Mouse (Mus musculus): ENCODE results near the gene Dck. TPM values are rescaled to one million over a fixed set of nuclear protein-coding genes. Genes with fewer than 3 reads are reported as not detected.
A peak's percentile ranks its signal among the peaks of the same experiment; 100 is the strongest.

Gene Dck
- 10.7 and 11.1 TPM in 2 replicates for polyA plus RNA-seq (2015; fragmentation: Nextera tagmentation; extraction: Ambion mirVana)

DNA sequence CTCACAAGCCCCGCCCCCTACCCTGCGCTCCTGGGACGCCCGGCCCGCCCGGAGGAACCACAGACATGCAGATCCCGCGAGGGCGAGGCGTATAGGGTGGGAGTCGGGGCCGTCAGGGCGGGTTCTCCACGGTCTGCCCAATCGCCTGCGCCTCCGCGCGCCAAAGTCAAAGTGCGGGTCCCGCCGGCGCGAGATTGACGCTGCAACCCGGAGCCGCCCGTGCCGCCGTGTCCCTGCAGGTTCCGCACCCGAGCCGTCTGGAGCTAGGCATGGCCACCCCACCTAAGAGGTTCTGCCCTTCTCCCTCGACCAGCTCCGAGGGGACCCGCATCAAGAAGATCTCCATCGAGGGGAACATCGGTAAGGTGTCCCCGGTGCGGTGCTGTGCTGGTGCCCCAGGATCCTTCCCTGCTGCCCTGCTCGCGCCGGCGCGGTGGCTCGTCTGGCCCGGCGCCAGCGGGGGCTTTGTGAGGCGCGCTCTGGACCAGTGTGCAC lies at the start of gene Dck:
TSS of gene Dck (plus strand) at position 10 of the 495 bp plus-strand sequence.
- no peaks in the 10 kb centered on the region for H3K4me1 ChIP-seq (replicated peaks; ENCODE audit: control insufficient read depth, insufficient read depth, low read length)
- H3K4me3 ChIP-seq (ENCODE audit: low read depth, low read length): peak within 1 kb of the TSS; percentile 82
- ATAC-seq: peak; percentile 100
- H3K36me3 ChIP-seq (ENCODE audit: control insufficient read depth, insufficient read depth): no peaks in the 10 kb centered on the region
- H3K27me3 ChIP-seq (replicated peaks; ENCODE audit: control insufficient read depth, insufficient read depth, low read length): no peaks in the 10 kb centered on the region
- under 1% methylated on average over 51 of the region's 51 CpGs for WGBS
- no peaks in the 10 kb centered on the region for H3K9me3 ChIP-seq (ENCODE audit: control insufficient read depth)
- peak within 1 kb of the TSS; percentile 60 for H3K27ac ChIP-seq (ENCODE audit: low read depth, low read length)
- peak within 1 kb of the TSS; percentile 95 for H3K4me2 ChIP-seq (replicated peaks; ENCODE audit: low read depth)
- H3K9ac ChIP-seq (ENCODE audit: low read depth, low read length): peak within 1 kb of the TSS; percentile 68
- 0 out of 2 replicates have a peak, but pooled peaks have one; percentile 2 for TF ChIP-seq CTCF (IDR thresholded peaks at IDR 0.05; ENCODE audit: low read depth)

DNA sequence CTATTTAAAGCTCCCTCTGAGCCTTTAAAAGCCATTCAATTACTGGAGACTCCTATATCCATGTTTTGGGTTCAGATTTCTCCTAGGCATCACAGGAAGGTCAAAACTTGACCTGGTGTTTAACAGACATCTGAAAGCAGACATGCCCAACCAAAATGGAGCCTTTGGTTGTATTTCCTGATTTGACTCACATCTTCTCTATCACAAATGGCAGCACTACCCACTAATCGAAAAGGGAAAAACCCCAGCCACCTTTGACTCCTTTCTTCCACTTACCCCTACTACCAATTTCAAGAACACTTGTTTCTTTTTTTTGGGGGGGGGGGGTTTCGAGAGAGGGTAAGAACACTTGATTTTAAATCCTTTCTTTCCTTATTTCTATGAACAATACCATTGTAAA lies 47.8 kb upstream of the Dck start:
- H3K36me3 ChIP-seq (ENCODE audit: control insufficient read depth, insufficient read depth): no peaks in the 10 kb centered on the region
- no peaks in the 10 kb centered on the region for H3K27me3 ChIP-seq (replicated peaks; ENCODE audit: control insufficient read depth, insufficient read depth, low read length)
- TF ChIP-seq CTCF (IDR thresholded peaks at IDR 0.05; ENCODE audit: low read depth): no peak
- peaks cover 6% of the 10 kb centered on the region; the same call in 1 of the 2 replicates for H3K4me1 ChIP-seq (replicated peaks; ENCODE audit: control insufficient read depth, insufficient read depth, low read length)
- no peak overlapping the region for H3K9ac ChIP-seq (ENCODE audit: low read depth, low read length)
- H3K4me2 ChIP-seq (replicated peaks; ENCODE audit: low read depth): no peak overlapping the region
- 89% methylated on average over 2 of the region's 2 CpGs for WGBS
- H3K27ac ChIP-seq (ENCODE audit: low read depth, low read length): no peak overlapping the region
- no peak for ATAC-seq
- H3K4me3 ChIP-seq (ENCODE audit: low read depth, low read length): no peak overlapping the region
- H3K9me3 ChIP-seq (ENCODE audit: control insufficient read depth): no peaks in the 10 kb centered on the region

DNA sequence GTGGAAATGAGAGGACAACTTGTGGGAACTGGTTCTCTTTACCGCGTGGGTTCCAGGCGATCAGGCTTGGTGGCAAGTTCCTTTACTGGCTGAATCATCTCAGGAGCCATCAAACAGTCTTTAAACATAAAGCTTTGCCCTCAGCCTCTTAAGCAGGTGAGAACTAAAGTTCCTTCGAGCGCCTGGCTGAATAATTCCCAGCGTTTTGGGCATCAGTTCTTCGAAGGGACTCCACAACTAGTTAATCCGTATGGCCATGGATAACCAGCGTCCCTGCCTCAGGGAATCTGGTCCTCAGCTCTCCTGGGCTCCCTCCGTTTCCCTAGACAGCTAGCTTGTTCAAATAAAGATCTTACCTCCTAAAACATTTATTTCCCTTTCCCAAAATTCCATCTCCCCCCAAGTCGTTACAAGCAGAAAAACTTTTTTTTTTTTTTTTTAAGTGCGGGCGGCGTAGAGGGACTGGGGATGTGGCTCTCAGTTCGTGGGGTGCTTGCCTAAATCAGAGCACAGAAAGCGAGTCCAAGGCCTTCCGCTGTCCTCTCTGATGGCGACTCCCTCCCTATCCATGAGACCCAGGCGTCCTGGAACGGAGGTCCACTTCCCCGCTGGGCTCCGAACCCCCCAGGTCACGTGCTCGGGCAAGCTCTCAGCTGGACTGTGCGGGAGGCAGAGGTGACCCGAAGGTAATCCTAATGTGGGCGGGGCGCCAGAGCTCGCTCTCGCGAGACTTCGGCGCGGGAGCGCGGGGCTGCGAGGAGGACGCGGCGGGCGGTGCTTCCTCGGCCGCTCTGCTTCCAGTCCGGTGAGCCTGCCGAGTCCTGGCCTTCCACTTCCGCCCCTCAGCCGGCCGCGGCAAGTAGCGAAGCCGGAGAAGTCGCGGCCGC lies 44.4 kb upstream of the Dck start, which contains the start of gene Mob1b:
TSS of gene Mob1b (plus strand) at position 740 of the 887 bp plus-strand sequence.
- H3K4me3 ChIP-seq (ENCODE audit: low read depth, low read length): peak within 1 kb of the TSS; percentile 99
- H3K9me3 ChIP-seq (ENCODE audit: control insufficient read depth): no peaks in the 10 kb centered on the region
- no peaks in the 10 kb centered on the region for H3K27me3 ChIP-seq (replicated peaks; ENCODE audit: control insufficient read depth, insufficient read depth, low read length)
- H3K27ac ChIP-seq (ENCODE audit: low read depth, low read length): peak within 1 kb of the TSS; percentile 97
- WGBS: under 1% methylated on average over 54 of the region's 54 CpGs
- peaks cover 6% of the 10 kb centered on the region; the same call in 1 of the 2 replicates for H3K4me1 ChIP-seq (replicated peaks; ENCODE audit: control insufficient read depth, insufficient read depth, low read length)
- peak within 1 kb of the TSS; percentile 97 for H3K9ac ChIP-seq (ENCODE audit: low read depth, low read length)
- no peak for TF ChIP-seq CTCF (IDR thresholded peaks at IDR 0.05; ENCODE audit: low read depth)
- H3K4me2 ChIP-seq (replicated peaks; ENCODE audit: low read depth): peak within 1 kb of the TSS; percentile 87
- H3K36me3 ChIP-seq (ENCODE audit: control insufficient read depth, insufficient read depth): no peaks in the 10 kb centered on the region
- ATAC-seq: peak; percentile 98

DNA sequence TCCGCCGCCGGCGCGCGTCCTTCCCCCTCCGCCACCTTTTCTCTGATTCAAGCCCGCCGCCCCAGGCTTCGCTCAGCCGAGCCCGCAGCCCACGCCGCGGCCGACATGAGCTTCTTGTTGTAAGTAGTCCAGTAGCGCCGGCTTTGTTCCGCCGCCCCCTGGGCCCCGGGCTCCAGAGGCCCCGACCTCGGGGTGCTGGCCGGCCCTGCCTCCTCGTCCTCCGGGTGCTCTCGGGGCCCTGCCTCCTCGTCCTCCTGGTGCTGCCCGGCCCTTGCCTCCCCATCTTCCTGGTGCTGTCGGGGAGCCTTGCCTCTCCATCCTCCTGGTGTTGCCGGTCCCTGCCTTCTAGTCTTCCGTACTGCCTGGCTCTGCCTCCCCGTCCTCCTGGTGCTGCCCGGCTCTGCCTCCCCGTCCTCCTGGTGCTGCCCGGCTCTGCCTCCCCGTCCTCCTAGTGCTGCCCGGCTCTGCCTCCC lies 43.8 kb upstream of the Dck start:
- Histone ChIP-seq H3K9me3 (ENCODE audit: control insufficient read depth) (no peaks in the 10 kb centered on the region), H3K9ac (ENCODE audit: low read depth, low read length) (peak overlapping the region; percentile 97), H3K4me1 (replicated peaks; ENCODE audit: control insufficient read depth, insufficient read depth, low read length) (peaks cover 6% of the 10 kb centered on the region; the same call in 1 of the 2 replicates), H3K36me3 (ENCODE audit: control insufficient read depth, insufficient read depth) (no peaks in the 10 kb centered on the region), H3K27me3 (replicated peaks; ENCODE audit: control insufficient read depth, insufficient read depth, low read length) (no peaks in the 10 kb centered on the region), H3K27ac (ENCODE audit: low read depth, low read length) (peak overlapping the region; percentile 97), H3K4me3 (ENCODE audit: low read depth, low read length) (peak overlapping the region; percentile 99), H3K4me2 (replicated peaks; ENCODE audit: low read depth) (peak overlapping the region; percentile 87)
- TF ChIP-seq CTCF (IDR thresholded peaks at IDR 0.05; ENCODE audit: low read depth): no peak
- peak; percentile 46 for ATAC-seq
- WGBS: under 1% methylated on average over 37 of the region's 38 CpGs

DNA sequence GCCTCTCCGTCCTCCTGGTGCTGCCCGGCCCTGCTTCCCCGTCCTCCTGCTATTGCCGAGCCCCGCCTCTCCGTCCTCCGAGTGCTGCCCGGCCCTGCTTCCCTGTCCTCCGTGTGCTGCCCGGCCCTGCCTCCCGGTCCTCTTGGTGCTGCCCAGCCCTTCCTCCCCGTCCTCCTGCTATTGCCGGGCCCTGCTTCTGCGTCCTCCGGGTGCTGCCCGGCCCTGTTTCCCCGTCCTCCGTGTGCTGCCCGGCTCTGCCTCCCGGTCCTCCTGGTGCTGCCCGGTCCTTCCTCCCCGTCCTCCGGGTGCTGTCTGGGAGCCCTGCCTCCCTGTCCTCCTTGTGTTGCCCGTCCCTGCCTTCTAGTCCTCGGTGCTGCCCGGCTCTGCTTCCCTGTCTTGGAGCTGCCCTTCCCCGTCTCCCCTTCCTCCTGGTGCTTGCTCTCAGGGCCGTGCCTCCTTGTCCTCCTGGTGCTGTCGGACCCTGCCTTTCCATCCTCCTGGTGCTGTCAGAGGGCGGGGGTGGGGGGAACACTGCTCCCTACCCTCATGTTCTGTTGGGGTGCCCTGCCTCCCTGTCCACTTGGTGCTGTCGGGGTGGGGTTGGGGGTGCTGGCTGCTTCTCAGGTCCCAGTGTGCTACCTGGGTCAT lies 43.1 kb upstream of the Dck start:
- H3K4me2 ChIP-seq (replicated peaks; ENCODE audit: low read depth): peak overlapping the region; percentile 87
- H3K27ac ChIP-seq (ENCODE audit: low read depth, low read length): peak overlapping the region; percentile 97; the same call in 1 of the 2 replicates
- no peaks in the 10 kb centered on the region for H3K36me3 ChIP-seq (ENCODE audit: control insufficient read depth, insufficient read depth)
- peak overlapping the region; percentile 99 for H3K4me3 ChIP-seq (ENCODE audit: low read depth, low read length)
- no peaks in the 10 kb centered on the region for H3K9me3 ChIP-seq (ENCODE audit: control insufficient read depth)
- peak; percentile 36; the same call in 1 of the 2 replicates for ATAC-seq
- peak overlapping the region; percentile 97 for H3K9ac ChIP-seq (ENCODE audit: low read depth, low read length)
- TF ChIP-seq CTCF (IDR thresholded peaks at IDR 0.05; ENCODE audit: low read depth): peak; percentile 7; the same call in 1 of the 2 replicates
- H3K27me3 ChIP-seq (replicated peaks; ENCODE audit: control insufficient read depth, insufficient read depth, low read length): no peaks in the 10 kb centered on the region
- 2% methylated on average over 31 of the region's 31 CpGs for WGBS
- H3K4me1 ChIP-seq (replicated peaks; ENCODE audit: control insufficient read depth, insufficient read depth, low read length): peaks cover 6% of the 10 kb centered on the region; the same call in 1 of the 2 replicates
